Mouse (Mus musculus) G1E-ER4 (cell line): ENCODE measurements around the gene Atp9a. TPM values are rescaled to one million over a fixed set of nuclear protein-coding genes. Genes with fewer than 3 reads are reported as not detected.

Experiments used
- GATA1 ChIP-seq: IDR thresholded peaks from one replicate; pipeline ENCODE4 v1.8.0; 2012; ENCODE audit warnings: low read length, inconsistent platforms
- polyA plus RNA-seq: library from polyadenylated mRNA; stranded (reverse); fragments of >175 nt; gene quantifications from 2 replicates; pipeline ENCODE4 v1.2.3, GENCODE M21; 2012

Gene Atp9a
- not detected in 2 replicates for polyA plus RNA-seq

DNA sequence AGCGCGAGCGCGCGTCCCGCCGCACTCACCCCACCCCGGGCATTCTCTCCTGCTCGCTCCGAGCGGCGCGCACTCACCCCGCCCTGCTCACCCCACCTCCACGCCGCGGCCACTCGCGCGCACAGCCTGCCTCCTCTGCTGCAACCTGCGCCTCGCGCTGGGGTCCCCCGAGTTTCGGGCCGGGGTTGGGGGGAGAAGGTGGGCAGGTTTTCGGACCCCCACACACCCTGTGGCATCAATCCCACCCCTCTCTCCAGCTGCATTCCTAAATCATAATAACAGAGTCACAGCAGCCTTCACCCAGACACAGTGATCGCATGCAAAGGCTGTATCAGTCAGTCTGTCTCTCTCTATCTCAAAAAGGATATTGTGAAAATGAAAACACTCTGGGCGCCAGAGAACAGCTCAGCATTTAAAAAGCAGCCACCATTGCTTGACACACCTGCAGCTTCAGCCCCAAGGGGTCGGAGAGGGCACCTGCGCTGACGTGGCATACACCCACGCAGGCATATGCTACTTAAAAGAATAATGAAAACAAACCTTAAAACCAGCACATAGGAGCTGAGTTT is at the start of gene Atp9a:
Gene Atp9a (minus strand): TSS at position 351 of the 569 bp plus-strand sequence.
- TF ChIP-seq GATA1, result no peak

GRCm38 (mm10) chr2:168791115-168791802 is 49.0 kb upstream of the Atp9a start:
- TF ChIP-seq GATA1, result no peak

- no peak for TF ChIP-seq GATA1
Observed at GRCm38 (mm10) chr2:168786174-168786573, 44.0 kb upstream of the Atp9a start.

DNA sequence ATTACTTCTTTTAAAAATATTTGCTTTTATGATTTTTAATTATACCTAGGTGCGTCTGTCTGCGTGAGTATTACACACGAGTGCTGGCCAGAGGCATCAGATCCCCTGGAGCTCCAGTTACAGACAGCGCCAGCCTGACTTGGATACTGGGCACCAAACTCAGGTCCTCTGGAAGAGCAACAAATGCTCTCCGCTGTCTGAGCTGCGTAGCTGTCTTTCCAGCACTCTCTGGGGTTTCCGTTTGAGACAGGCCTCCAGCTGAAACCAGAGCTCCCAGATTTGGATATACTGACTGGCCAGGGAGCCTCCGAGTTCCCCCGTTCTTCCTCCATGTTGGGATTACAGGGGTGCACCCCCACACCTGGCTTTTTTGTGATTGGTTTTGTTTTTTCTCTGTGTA is 38.4 kb upstream of the Atp9a start:
- TF ChIP-seq GATA1, result no peak

DNA sequence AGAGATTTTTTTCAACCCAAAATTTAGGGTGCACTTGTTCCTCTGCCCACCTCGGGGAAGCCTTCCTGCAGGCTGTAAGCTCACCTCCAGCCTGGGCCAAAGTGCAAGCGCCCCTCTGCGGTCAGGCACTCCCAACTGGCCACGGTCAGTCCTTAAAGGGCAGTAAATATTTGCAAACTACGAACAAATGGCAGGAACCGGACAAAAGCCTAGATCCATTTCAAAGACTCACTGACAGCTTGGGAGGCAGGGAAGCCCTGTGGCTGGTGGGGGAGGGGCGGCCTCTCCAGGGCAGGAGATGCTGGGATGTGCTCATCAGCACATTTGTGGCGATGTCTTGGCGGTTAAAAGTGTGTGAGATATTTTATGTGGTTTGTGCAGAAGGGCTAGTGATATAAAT is 37.8 kb upstream of the Atp9a start:
- TF ChIP-seq GATA1, result no peak

DNA sequence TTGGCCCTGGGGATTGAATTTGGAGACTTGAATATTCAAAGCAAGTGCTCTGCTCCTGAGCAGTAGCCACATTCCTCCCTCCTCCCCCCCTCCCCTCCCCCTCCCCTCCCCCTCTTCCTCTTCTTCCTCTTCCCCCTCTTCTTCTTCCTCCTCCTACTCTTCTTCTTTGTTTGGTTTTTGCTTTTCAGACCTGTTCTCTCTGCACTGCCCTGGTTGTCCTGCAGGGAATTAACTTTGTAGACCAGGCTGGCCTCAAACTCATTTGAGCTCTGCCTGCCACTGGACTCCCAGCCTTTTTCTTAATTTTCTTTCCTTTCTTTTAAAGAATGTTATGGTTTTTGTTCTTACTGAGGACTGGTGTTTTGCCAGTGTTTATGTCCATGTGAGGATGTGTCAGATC is 35.3 kb upstream of the Atp9a start:
- TF ChIP-seq GATA1, result no peak

DNA sequence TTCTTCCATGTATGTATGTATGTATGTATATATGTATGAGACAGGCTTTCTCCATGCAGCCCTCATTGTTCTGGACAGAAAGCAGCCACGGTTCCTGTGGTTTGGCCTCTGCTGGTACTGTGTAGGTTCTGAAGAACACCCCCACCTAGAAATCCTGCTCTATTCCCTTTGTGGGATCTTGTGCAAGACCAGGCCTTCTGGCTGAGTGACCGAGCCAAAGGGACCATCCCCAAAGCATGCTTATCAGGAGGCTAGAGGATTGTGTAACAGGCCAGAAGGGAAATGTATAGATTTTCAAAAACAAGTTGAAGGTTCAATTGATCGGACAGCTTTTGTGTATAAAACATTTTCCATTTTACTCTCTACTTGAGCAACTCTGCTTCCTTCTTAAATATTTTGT is 34.0 kb upstream of the Atp9a start:
- TF ChIP-seq GATA1, result no peak

GRCm38 (mm10) chr2:168769259-168769658 is 27.1 kb upstream of the Atp9a start:
- no peak for TF ChIP-seq GATA1

GRCm38 (mm10) chr2:168767582-168767981 is 25.4 kb upstream of the Atp9a start, which contains the start of gene Sall4:
Gene Sall4, minus strand, starts transcription at chr2:168767943.
- TF ChIP-seq GATA1, result no peak

GRCm38 (mm10) chr2:168766538-168767361 is 24.5 kb upstream of the Atp9a start:
- no peak for TF ChIP-seq GATA1

GRCm38 (mm10) chr2:168765696-168766537 is 23.7 kb upstream of the Atp9a start:
- no peak for TF ChIP-seq GATA1

- no peak for TF ChIP-seq GATA1
Observed at GRCm38 (mm10) chr2:168765065-168765681, 23.0 kb upstream of the Atp9a start.

- TF ChIP-seq GATA1, result no peak
Observed at GRCm38 (mm10) chr2:168764460-168764867, 22.3 kb upstream of the Atp9a start.

GRCm38 (mm10) chr2:168763785-168764184 is 21.6 kb upstream of the Atp9a start:
- no peak for TF ChIP-seq GATA1

GRCm38 (mm10) chr2:168762411-168762815 is 20.2 kb upstream of the Atp9a start:
- TF ChIP-seq GATA1, result no peak
